Mouse (Mus musculus) lung, embryonic 14.5 days (tissue): Measurements from ENCODE around the gene Usp34. TPM values are rescaled to one million over a fixed set of nuclear protein-coding genes. Genes with fewer than 3 reads are reported as not detected.
"Not testable (repeated sequence)": the region's sequence is repeated elsewhere in the genome, so short reads cannot be mapped to it uniquely, and the experiment has no call there.

Experiments
- ATAC-seq: fragments of 200-750 bp; cut with Nextera tagmentation; 2 replicates; pipeline ENCODE4 v1.8.0; 2017; ENCODE audit warnings: mild to moderate bottlenecking, moderate TSS enrichment, moderate library complexity; ENCODE audit not compliant: insufficient read depth
- DNase-seq: peaks from one replicate; pipeline ENCODE4 v3.0.0-alpha.2; 2015
- H3K27ac ChIP-seq: fragments of 300-500 bp; sonication (generic); 2 replicates; pipeline ENCODE4 v1.5.1; 2014; ENCODE audit warnings: low read depth, mild to moderate bottlenecking, moderate library complexity
- H3K27me3 ChIP-seq: fragments of 300-500 bp; sonication (generic); 2 replicates; pipeline ENCODE4 v1.6.1; 2014; ENCODE audit warnings: low read length, control low read depth; ENCODE audit not compliant: insufficient read depth
- H3K36me3 ChIP-seq: fragments of 300-500 bp; sonication (generic); 2 replicates; pipeline ENCODE4 v1.6.1; 2014; ENCODE audit warnings: control low read depth; ENCODE audit not compliant: insufficient read depth
- H3K4me1 ChIP-seq: fragments of 300-500 bp; sonication (generic); 2 replicates; pipeline ENCODE4 v1.6.1; 2014; ENCODE audit warnings: antibody characterized with exemption, control low read depth; ENCODE audit not compliant: insufficient read depth
- H3K4me2 ChIP-seq: fragments of 300-500 bp; sonication (generic); 2 replicates; pipeline ENCODE4 v1.6.1; 2014; ENCODE audit warnings: mild to moderate bottlenecking
- H3K4me3 ChIP-seq: fragments of 300-500 bp; sonication (generic); 2 replicates; pipeline ENCODE4 v1.5.1; 2014; ENCODE audit warnings: low read depth, low read length
- H3K9ac ChIP-seq: fragments of 300-500 bp; sonication (generic); 2 replicates; pipeline ENCODE4 v1.6.1; 2014
- H3K9me3 ChIP-seq: fragments of 300-500 bp; sonication (generic); 2 replicates; pipeline ENCODE4 v1.6.1; 2016; ENCODE audit warnings: low read depth, low read length, control low read depth
- CTCF ChIP-seq: IDR thresholded peaks from 2 replicates; pipeline ENCODE4 v1.5.1; 2016; ENCODE audit warnings: antibody characterized with exemption, low read depth
- WGBS: fragments of 180-500 bp; shearing (Covaris S2); extraction: QIAGEN DNeasy Blood & Tissue Kit; methylation state at CpG from one replicate; pipeline ENCODE4 v1.1.7; 2014; 5-methylcytosine and 5-hydroxymethylcytosine counted together
- polyA plus RNA-seq: library from polyadenylated mRNA; unstranded; fragments of >200 nt; fragmentation: Nextera tagmentation; extraction: Ambion mirVana; gene quantifications from 2 replicates; pipeline ENCODE4 v1.2.1, GENCODE M21; 2014

Gene Usp34
- polyA plus RNA-seq, 1 experiment from 2014 or later, result 37.2 TPM

- Histone ChIP-seq H3K4me3 (no peak overlapping the region), H3K9me3 (no peaks in the 10 kb centered on the region), H3K27me3 (no peaks in the 10 kb centered on the region), H3K27ac (no peak overlapping the region), H3K9ac (no peak overlapping the region), H3K4me2 (no peak overlapping the region), H3K4me1 (no peaks in the 10 kb centered on the region), H3K36me3 (no peaks in the 10 kb centered on the region)
- DNase-seq (no peak), ATAC-seq (no peak)
- WGBS, result 65% methylated on average over 1 of the region's 1 CpGs
- no peak for TF ChIP-seq CTCF
Observed at GRCm38 (mm10) chr11:23303126-23303525, 3.6 kb upstream of the Usp34 start.

GRCm38 (mm10) chr11:23305101-23305672 is 1.5 kb upstream of the Usp34 start:
- not testable (repeated sequence) for H3K36me3 ChIP-seq, H3K9me3 ChIP-seq, H3K27me3 ChIP-seq, ATAC-seq, H3K4me1 ChIP-seq, DNase-seq
- Histone ChIP-seq H3K4me2 (peak overlapping the region; percentile 66), H3K27ac (peak overlapping the region; percentile 99), H3K9ac (peak overlapping the region; percentile 96; the same call in 1 of the 2 replicates), H3K4me3 (peak overlapping the region; percentile 95)
- 37% methylated on average over 10 of the region's 10 CpGs for WGBS

- DNase-seq (peak; percentile 96), ATAC-seq (peak; percentile 97)
- Histone ChIP-seq H3K4me2 (peak overlapping the region; percentile 66), H3K4me3 (peak overlapping the region; percentile 95), H3K9ac (peak overlapping the region; percentile 96), H3K27me3 (no peaks in the 10 kb centered on the region), H3K27ac (peak overlapping the region; percentile 99), H3K4me1 (peaks cover 3% of the 10 kb centered on the region; the same call in 1 of the 2 replicates), H3K9me3 (no peaks in the 10 kb centered on the region), H3K36me3 (0 out of 2 replicates have a peak, but pooled peaks cover 4% of the 10 kb centered on the region)
- under 1% methylated on average over 72 of the region's 98 CpGs for WGBS
- TF ChIP-seq CTCF, result no peak
Observed at GRCm38 (mm10) chr11:23305673-23306608, 754 bp upstream of the Usp34 start.

GRCm38 (mm10) chr11:23307566-23307920 is 848 bp downstream of the Usp34 start:
- peaks cover 3% of the 10 kb centered on the region; the same call in 1 of the 2 replicates for H3K4me1 ChIP-seq
- no peaks in the 10 kb centered on the region for H3K27me3 ChIP-seq
- DNase-seq (no peak), ATAC-seq (no peak)
- H3K9me3 ChIP-seq, result no peaks in the 10 kb centered on the region
- H3K9ac ChIP-seq, result peak overlapping the region; percentile 96
- no peak for TF ChIP-seq CTCF
- H3K4me2 ChIP-seq, result peak overlapping the region; percentile 66
- no peak overlapping the region; the same call in 1 of the 2 replicates for H3K27ac ChIP-seq
- H3K36me3 ChIP-seq, result peaks cover 10% of the 10 kb centered on the region; the same call in 1 of the 2 replicates
- peak overlapping the region; percentile 95 for H3K4me3 ChIP-seq
- 1% methylated on average over 6 of the region's 6 CpGs for WGBS

GRCm38 (mm10) chr11:23313496-23313895 is 6.8 kb downstream of the Usp34 start:
- TF ChIP-seq CTCF, result no peak
- ATAC-seq (no peak), DNase-seq (no peak)
- Histone ChIP-seq H3K36me3 (peaks cover 11% of the 10 kb centered on the region; the same call in 1 of the 2 replicates), H3K9me3 (no peaks in the 10 kb centered on the region), H3K4me3 (no peak overlapping the region), H3K27me3 (no peaks in the 10 kb centered on the region), H3K4me1 (peaks cover under 1% of the 10 kb centered on the region; the same call in 1 of the 2 replicates), H3K27ac (no peak overlapping the region), H3K4me2 (no peak overlapping the region), H3K9ac (no peak overlapping the region)
- 82% methylated on average over 1 of the region's 1 CpGs for WGBS

- H3K27ac ChIP-seq, result no peak overlapping the region
- WGBS, result 94% methylated on average over 2 of the region's 2 CpGs
- no peaks in the 10 kb centered on the region for H3K9me3 ChIP-seq
- DNase-seq (no peak), ATAC-seq (no peak)
- H3K9ac ChIP-seq, result no peak overlapping the region
- H3K4me1 ChIP-seq, result no peaks in the 10 kb centered on the region
- H3K4me3 ChIP-seq, result no peak overlapping the region
- H3K4me2 ChIP-seq, result no peak overlapping the region
- 0 out of 2 replicates have a peak, but pooled peaks cover 10% of the 10 kb centered on the region for H3K36me3 ChIP-seq
- TF ChIP-seq CTCF, result no peak
- no peaks in the 10 kb centered on the region for H3K27me3 ChIP-seq
Observed at GRCm38 (mm10) chr11:23329413-23329812, 22.7 kb downstream of the Usp34 start.

- Histone ChIP-seq H3K4me2 (no peak overlapping the region), H3K27ac (no peak overlapping the region), H3K27me3 (no peaks in the 10 kb centered on the region), H3K9me3 (no peaks in the 10 kb centered on the region), H3K9ac (no peak overlapping the region), H3K36me3 (peaks cover 14% of the 10 kb centered on the region; the same call in 1 of the 2 replicates), H3K4me1 (no peaks in the 10 kb centered on the region), H3K4me3 (no peak overlapping the region)
- 85% methylated on average over 3 of the region's 3 CpGs for WGBS
- DNase-seq (no peak), ATAC-seq (no peak)
- TF ChIP-seq CTCF, result no peak
Observed at GRCm38 (mm10) chr11:23332136-23332535, 25.4 kb downstream of the Usp34 start.
